Mouse (Mus musculus) CH12.LX (cell line): ENCODE measurements around the gene Srrm3. TPM values are rescaled to one million over a fixed set of nuclear protein-coding genes. Genes with fewer than 3 reads are reported as not detected.

Source experiments
- DNase-seq: peaks from one replicate; pipeline ENCODE4 v3.0.0-alpha.2; 2013; ENCODE audit errors: extremely low read depth
- H3K27ac ChIP-seq: 2 replicates; pipeline ENCODE4 v1.5.1; 2012; ENCODE audit warnings: low read depth, mild to moderate bottlenecking, control low read depth, moderate library complexity; ENCODE audit not compliant: insufficient read depth
- H3K27me3 ChIP-seq: replicated peaks from 2 replicates; pipeline ENCODE3; 2012; ENCODE audit warnings: inconsistent platforms
- H3K36me3 ChIP-seq, 2 experiments: replicated peaks in 1 of 2; 2 replicates each; pipeline versions ENCODE3 to v1.6.1; 2012; ENCODE audit warnings: inconsistent platforms in 1 of 2, low read length in 1 of 2, mild to moderate bottlenecking in 1 of 2, mixed read lengths in 1 of 2, moderate library complexity in 1 of 2; ENCODE audit not compliant: control insufficient read depth in 1 of 2, insufficient read depth in 1 of 2
- H3K4me1 ChIP-seq, 2 experiments: 2 replicates each; pipeline ENCODE4 v1.6.1; 2012; ENCODE audit warnings: inconsistent platforms in 1 of 2, moderate library complexity in 1 of 2; ENCODE audit not compliant: insufficient read depth in 2 of 2, control insufficient read depth in 1 of 2
- H3K4me2 ChIP-seq: 2 replicates; pipeline ENCODE4 v1.6.1; 2012; ENCODE audit warnings: low read depth, mild to moderate bottlenecking, control low read depth; ENCODE audit not compliant: poor library complexity, insufficient read depth, severe bottlenecking
- H3K4me3 ChIP-seq, 3 experiments: fragments of 150-350 bp in 1 of 3; sonication (generic) in 1 of 3; replicated peaks in 1 of 3; 2 replicates each; pipeline versions ENCODE3 to v1.5.1; 2011 to 2012; ENCODE audit warnings: low read depth in 2 of 3, low read length in 2 of 3, mild to moderate bottlenecking in 2 of 3, moderate library complexity in 2 of 3, control low read depth in 1 of 3, improper control_type of control experiment in 1 of 3, inconsistent platforms in 1 of 3, mixed read lengths in 1 of 3; ENCODE audit not compliant: poor library complexity in 1 of 3
- H3K79me2 ChIP-seq: replicated peaks from 2 replicates; pipeline ENCODE4 v1.6.1; 2012; ENCODE audit warnings: mild to moderate bottlenecking, moderate library complexity; ENCODE audit not compliant: control insufficient read depth, poor library complexity, insufficient read depth, severe bottlenecking; ENCODE audit errors: extremely low read depth
- H3K9ac ChIP-seq: 2 replicates; pipeline ENCODE4 v1.6.1; 2012; ENCODE audit warnings: low read depth, mild to moderate bottlenecking, control low read depth, moderate library complexity; ENCODE audit not compliant: insufficient read depth
- H3K9me3 ChIP-seq: replicated peaks from 2 replicates; pipeline ENCODE3; 2012; ENCODE audit warnings: low read length, inconsistent platforms, mixed read lengths
- BHLHE40 ChIP-seq: IDR thresholded peaks from 2 replicates; pipeline ENCODE4 v1.6.1; 2011; ENCODE audit warnings: mild to moderate bottlenecking, low read depth, low read length, improper control_type of control experiment
- CHD1 ChIP-seq: IDR thresholded peaks from 2 replicates; pipeline ENCODE4 v1.6.1; 2012; ENCODE audit warnings: low read depth, low read length, improper control_type of control experiment, inconsistent platforms
- CHD2 ChIP-seq: IDR thresholded peaks from 2 replicates; pipeline ENCODE4 v1.6.1; 2011; ENCODE audit warnings: low read length, improper control_type of control experiment
- CTCF ChIP-seq, 2 experiments: IDR thresholded peaks in 1 of 2; conservative IDR thresholded peaks in 1 of 2; 2 replicates each; pipeline ENCODE4 v1.5.1; 2011 to 2012; ENCODE audit warnings: low read depth in 2 of 2, low read length in 2 of 2, improper control_type of control experiment in 1 of 2, inconsistent platforms in 1 of 2, mild to moderate bottlenecking in 1 of 2, moderate library complexity in 1 of 2
- ELF1 ChIP-seq: IDR thresholded peaks from 2 replicates; pipeline ENCODE4 v1.6.1; 2014; ENCODE audit warnings: low read depth, mild to moderate bottlenecking, inconsistent platforms, low read length, improper control_type of control experiment
- KAT2A ChIP-seq: IDR thresholded peaks from 2 replicates; pipeline ENCODE4 v1.6.1; 2012; ENCODE audit warnings: low read length, improper control_type of control experiment, inconsistent platforms; ENCODE audit not compliant: insufficient replicate concordance
- MAZ ChIP-seq: IDR thresholded peaks from 2 replicates; pipeline ENCODE4 v1.6.1; 2012; ENCODE audit warnings: low read depth, mild to moderate bottlenecking, inconsistent platforms, low read length, improper control_type of control experiment, moderate library complexity
- MEF2A ChIP-seq: IDR thresholded peaks from 2 replicates; pipeline ENCODE4 v1.6.1; 2014; ENCODE audit warnings: low read depth, mild to moderate bottlenecking, inconsistent platforms, low read length, improper control_type of control experiment, borderline replicate concordance
- NELFE ChIP-seq: IDR thresholded peaks from 2 replicates; pipeline ENCODE4 v1.6.1; 2011; ENCODE audit warnings: low read depth, low read length, improper control_type of control experiment
- NRF1 ChIP-seq: IDR thresholded peaks from 2 replicates; pipeline ENCODE4 v1.6.1; 2014; ENCODE audit warnings: low read depth, mild to moderate bottlenecking, inconsistent platforms, low read length, improper control_type of control experiment, moderate library complexity
- RAD21 ChIP-seq: IDR thresholded peaks from 2 replicates; pipeline ENCODE4 v1.6.1; 2011; ENCODE audit warnings: low read depth, mild to moderate bottlenecking, low read length, improper control_type of control experiment, moderate library complexity
- SIN3A ChIP-seq: IDR thresholded peaks from 2 replicates; pipeline ENCODE4 v1.6.1; 2012; ENCODE audit warnings: low read length, improper control_type of control experiment, inconsistent platforms
- SMC3 ChIP-seq: IDR thresholded peaks from 2 replicates; pipeline ENCODE4 v1.6.1; 2011; ENCODE audit warnings: low read depth, low read length, improper control_type of control experiment
- TBP ChIP-seq: conservative IDR thresholded peaks from 2 replicates; pipeline ENCODE4 v1.6.1; 2011; ENCODE audit warnings: low read depth, low read length, improper control_type of control experiment
- UBTF ChIP-seq: IDR thresholded peaks from 2 replicates; pipeline ENCODE4 v1.6.1; 2012; ENCODE audit warnings: low read depth, mild to moderate bottlenecking, inconsistent platforms, low read length, improper control_type of control experiment, moderate library complexity
- USF1 ChIP-seq: IDR thresholded peaks from 2 replicates; pipeline ENCODE4 v1.6.1; 2014; ENCODE audit warnings: low read depth, mild to moderate bottlenecking, inconsistent platforms, low read length, improper control_type of control experiment
- USF2 ChIP-seq: conservative IDR thresholded peaks from 2 replicates; pipeline ENCODE4 v1.6.1; 2011; ENCODE audit warnings: low read depth, low read length, improper control_type of control experiment
- ZMIZ1 ChIP-seq: IDR thresholded peaks from 2 replicates; pipeline ENCODE4 v1.6.1; 2012; ENCODE audit warnings: low read depth, mild to moderate bottlenecking, inconsistent platforms, low read length, improper control_type of control experiment
- ZNF384 ChIP-seq: IDR thresholded peaks from 2 replicates; pipeline ENCODE4 v1.6.1; 2012; ENCODE audit warnings: low read depth, low read length, improper control_type of control experiment, inconsistent platforms
- dilution Hi-C: fragments of 300-500 bp; cut with MboI; formaldehyde crosslinking; loops from 2 replicates; pipeline ENCODE4 v1.14.3; 2020; ENCODE audit warnings: low sequenced_read_pairs; ENCODE audit not compliant: extremely low pct_unique_long_range_greater_than_20kb, extremely low pct_ligation_motif_present
- in situ Hi-C: fragments of 300-500 bp; cut with MboI; formaldehyde crosslinking; loops from 3 replicates; pipeline ENCODE4 v1.14.3; 2019; ENCODE audit warnings: low sequenced_read_pairs, low pct_ligation_motif_present, low pct_unique_long_range_greater_than_20kb, mixed read lengths
- polyA plus RNA-seq: library from polyadenylated mRNA; unstranded; fragments of >175 nt; gene quantifications from 2 replicates; pipeline ENCODE4 v1.2.1, GENCODE M21; 2012; ENCODE audit warnings: low read depth; ENCODE audit not compliant: insufficient read length
- total RNA-seq, 2 experiments: library from RNA; depleted of rRNA; stranded (reverse); fragments of 300-350 nt in 1 of 2; fragments of >200 nt in 1 of 2; gene quantifications; 2 replicates each; pipeline ENCODE4 v1.2.3; 2012 to 2014

The Srrm3 gene
- total and polyA plus RNA-seq, 3 experiments: not detected

GRCm38 (mm10) chr5:135903551-135904151 lies 97.0 kb downstream of the Srrm3 start:
- Histone ChIP-seq H3K4me3 (no peak overlapping the region), H3K79me2 (peaks cover 5% of the 10 kb centered on the region; the same call in 1 of the 2 replicates)
- no peak for TF ChIP-seq MEF2A
- TF ChIP-seq CHD2: no peak
- no peak for TF ChIP-seq ZNF384
- TF ChIP-seq CTCF (conservative IDR thresholded peaks at IDR 0.05 in 1 of 2, IDR thresholded peaks at IDR 0.05 in 1 of 2; ENCODE audit: low read depth in 2 of 2, low read length in 2 of 2): peak; percentile 76 to 92
- TF ChIP-seq KAT2A: no peak
- peak; percentile 65 for TF ChIP-seq RAD21
- no peak for TF ChIP-seq USF1
- TF ChIP-seq MAZ: no peak
- TF ChIP-seq USF2: no peak
- TF ChIP-seq CHD1: no peak
- TF ChIP-seq ZMIZ1: no peak
- no peak for TF ChIP-seq TBP
- TF ChIP-seq SMC3: peak; percentile 53
- no peak for TF ChIP-seq UBTF
- no peak for TF ChIP-seq BHLHE40
- no peak for TF ChIP-seq NELFE
- TF ChIP-seq, all 38 proteins: peak for 3
- no peaks in the 10 kb centered on the region for H3K27me3 ChIP-seq
- no peak overlapping the region for H3K4me2 ChIP-seq
- no peak overlapping the region for H3K9ac ChIP-seq
- no peaks in the 10 kb centered on the region for H3K9me3 ChIP-seq
- no peak overlapping the region for H3K27ac ChIP-seq
- DNase-seq: no peak
- dilution Hi-C loops (no loop called here), in situ Hi-C loops (no loop called here)
- peaks cover 22 to 49% of the 10 kb centered on the region in 2 experiments for H3K36me3 ChIP-seq
- peaks cover 0 to 19% of the 10 kb centered on the region in 2 experiments; a peak in 2 of 4 replicates for H3K4me1 ChIP-seq

GRCm38 (mm10) chr5:135904259-135904658 lies 97.6 kb downstream of the Srrm3 start:
- H3K27me3 ChIP-seq: no peaks in the 10 kb centered on the region
- H3K9ac ChIP-seq: no peak overlapping the region
- TF ChIP-seq SIN3A (no peak), ZNF384 (no peak), USF2 (no peak), RAD21 (no peak), NRF1 (no peak), ELF1 (no peak)
- TF ChIP-seq, all 38 proteins: peak for 0
- no peaks in the 10 kb centered on the region for H3K9me3 ChIP-seq
- peaks cover 27 to 55% of the 10 kb centered on the region in 2 experiments for H3K36me3 ChIP-seq
- in situ Hi-C loops: no loop called here
- H3K4me3 ChIP-seq: no peak overlapping the region
- dilution Hi-C loops: no loop called here
- peaks cover 9% of the 10 kb centered on the region for H3K79me2 ChIP-seq
- H3K4me2 ChIP-seq: no peak overlapping the region
- no peak for DNase-seq
- H3K27ac ChIP-seq: no peak overlapping the region
- peaks cover 0 to 23% of the 10 kb centered on the region in 2 experiments; a peak in 2 of 4 replicates for H3K4me1 ChIP-seq
